ENCODE assay signal across 9 mouse cellular contexts in genomic region chr17:47178705-47179104, GRCm38 (mm10).
A peak's percentile ranks its signal among the peaks of the same experiment; 100 is the strongest.
DNase-seq lines count a peak whose midpoint lies in the region; ATAC-seq and TF ChIP-seq lines count a peak whose summit lies in the region.
"Had no signal": no experiment of that assay in that cellular context is flagged by ENCODE, and none has a peak within 500 bp of the region (broad histone marks: within the 10 kb centered on the region; RNA-seq: fewer than 3 reads in every experiment).

No protein-coding gene starts in this region.

- no peak overlapping the region; the same call in 1 of the 2 replicates for H3K9ac ChIP-seq in heart, embryonic 13.5 days
- no peak overlapping the region for H3K9ac ChIP-seq in neural tube, embryonic 11.5 days (ENCODE audit: low read length)
- H3K9ac ChIP-seq in intestine, postnatal 0 days (ENCODE audit: low read depth, low read length) = no peak overlapping the region

- H3K4me1 ChIP-seq in heart, embryonic 13.5 days = peaks cover 79% of the 10 kb centered on the region
- no peaks in the 10 kb centered on the region for H3K4me1 ChIP-seq in neural tube, embryonic 11.5 days (ENCODE audit: control insufficient read depth, insufficient read depth, low read length)
- H3K4me1 ChIP-seq in intestine, postnatal 0 days (replicated peaks; ENCODE audit: control insufficient read depth, insufficient read depth, low read length) = peaks cover 5% of the 10 kb centered on the region; the same call in 1 of the 2 replicates

- TF ChIP-seq CTCF in intestine, postnatal 0 days (IDR thresholded peaks at IDR 0.05; ENCODE audit: low read depth) = no peak

- ATAC-seq in heart, embryonic 13.5 days (ENCODE audit: extremely low read depth, insufficient number of reproducible peaks, low FRiP score, low TSS enrichment) = no peak
- ATAC-seq in neural tube, embryonic 11.5 days (ENCODE audit: insufficient read depth, low FRiP score, low TSS enrichment) = no peak
- no peak for ATAC-seq in intestine, postnatal 0 days
- no peak for ATAC-seq in monocyte, adult 5-6 weeks (replicated peaks; ENCODE audit: insufficient number of reproducible peaks, low FRiP score, low TSS enrichment, poor library complexity, severe bottlenecking)

- no peaks in the 10 kb centered on the region for H3K36me3 ChIP-seq in heart, embryonic 13.5 days
- H3K36me3 ChIP-seq in neural tube, embryonic 11.5 days (ENCODE audit: control insufficient read depth, insufficient read depth, low read length) = no peaks in the 10 kb centered on the region
- H3K36me3 ChIP-seq in intestine, postnatal 0 days (ENCODE audit: control insufficient read depth, insufficient read depth) = no peaks in the 10 kb centered on the region

- no peaks in the 10 kb centered on the region for H3K27me3 ChIP-seq in heart, embryonic 13.5 days (replicated peaks)
- no peaks in the 10 kb centered on the region for H3K27me3 ChIP-seq in neural tube, embryonic 11.5 days (ENCODE audit: control insufficient read depth, insufficient read depth, low read length)
- H3K27me3 ChIP-seq in intestine, postnatal 0 days (replicated peaks; ENCODE audit: control insufficient read depth, insufficient read depth, low read length) = no peaks in the 10 kb centered on the region

- H3K9me3 ChIP-seq in heart, embryonic 13.5 days = no peaks in the 10 kb centered on the region
- no peaks in the 10 kb centered on the region for H3K9me3 ChIP-seq in neural tube, embryonic 11.5 days (ENCODE audit: control insufficient read depth, low read length)
- H3K9me3 ChIP-seq in intestine, postnatal 0 days (ENCODE audit: control insufficient read depth) = no peaks in the 10 kb centered on the region

- no peak for DNase-seq in heart, postnatal 25 days (ENCODE audit: low spot score)
- DNase-seq in neural tube, embryonic 11.5 days (ENCODE audit: low spot score) = peak; percentile 33
- no peak for DNase-seq in neural tube, embryonic 10.5 days (ENCODE audit: extremely low spot score, low spot score)
- DNase-seq in ovary, postnatal 14 days (ENCODE audit: low spot score) = no peak
- DNase-seq in MN1 (ENCODE audit: low spot score) = no peak
- DNase-seq: kidney, postnatal 14 days had no signal

- intact Hi-C loops in heart, postnatal 25 days (cut with DNase I) = no loop called here

- H3K27ac ChIP-seq in heart, embryonic 13.5 days (replicated peaks) = peak overlapping the region; percentile 29
- H3K27ac ChIP-seq in neural tube, embryonic 11.5 days (ENCODE audit: low read depth, low read length) = no peak overlapping the region
- 0 out of 2 replicates have a peak overlapping the region, but pooled peaks have one; percentile 7 for H3K27ac ChIP-seq in intestine, postnatal 0 days (ENCODE audit: low read depth, low read length)

- 59% methylated on average over 5 of the region's 5 CpGs for WGBS in heart, embryonic 13.5 days
- 35% methylated on average over 5 of the region's 5 CpGs for WGBS in neural tube, embryonic 11.5 days
- WGBS in intestine, postnatal 0 days = 46% methylated on average over 5 of the region's 5 CpGs

- H3K4me3 ChIP-seq in heart, embryonic 13.5 days = no peak overlapping the region
- H3K4me3 ChIP-seq in neural tube, embryonic 11.5 days (ENCODE audit: low read depth, low read length) = no peak overlapping the region
- no peak overlapping the region for H3K4me3 ChIP-seq in intestine, postnatal 0 days (ENCODE audit: low read depth, low read length)

- H3K4me2 ChIP-seq in heart, embryonic 13.5 days = no peak overlapping the region
- H3K4me2 ChIP-seq in neural tube, embryonic 11.5 days (ENCODE audit: low read depth) = no peak overlapping the region
- peak overlapping the region; percentile 14; the same call in 1 of the 2 replicates for H3K4me2 ChIP-seq in intestine, postnatal 0 days (replicated peaks; ENCODE audit: low read depth)
